Mouse (Mus musculus) megakaryocyte, embryonic 14.5 days (primary cell): Measurements from ENCODE around the gene Tnip2.

ENCODE experiments used
- FLI1 ChIP-seq: IDR thresholded peaks from 2 replicates; pipeline ENCODE4 v1.6.1; 2012; ENCODE audit warnings: low read length, inconsistent platforms, mixed read lengths
- GATA1 ChIP-seq: IDR thresholded peaks from 3 replicates; pipeline ENCODE4 v1.6.1; 2012; ENCODE audit warnings: mixed read lengths, low read length, inconsistent platforms, borderline replicate concordance

DNA sequence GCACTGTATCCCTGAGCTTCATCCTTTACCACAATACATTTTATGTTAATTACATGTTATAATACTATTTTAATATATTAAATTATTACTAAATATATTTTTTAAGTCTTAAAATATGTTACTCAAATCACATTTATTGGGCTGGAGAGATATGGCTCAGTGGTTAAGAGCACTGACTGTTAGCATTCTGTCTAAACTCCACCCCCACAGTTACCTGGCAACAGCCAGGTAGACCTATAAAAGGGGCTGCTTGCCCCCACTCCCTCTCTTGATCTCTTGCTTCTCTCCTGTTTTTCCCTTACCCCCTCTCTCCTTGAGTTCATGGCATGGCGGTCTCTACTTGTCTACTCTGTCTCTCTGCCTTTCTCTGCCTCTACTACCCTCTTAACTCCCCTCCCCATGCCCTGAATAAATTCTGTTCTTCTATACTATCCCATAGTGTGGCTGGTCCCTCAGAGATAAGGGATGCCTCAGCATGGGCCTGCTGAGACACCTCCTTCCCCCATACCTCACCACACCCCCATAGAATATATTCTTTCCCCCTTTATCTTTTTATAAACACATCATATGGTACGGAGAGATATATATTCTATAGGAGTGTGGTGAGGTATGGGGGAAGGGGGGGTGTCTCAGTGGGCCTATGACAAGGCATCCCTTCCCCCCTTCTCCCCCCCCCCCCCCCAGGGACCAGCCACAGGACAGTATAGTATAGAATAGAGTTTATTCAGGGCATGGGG lies 45.6 kb downstream of the Tnip2 start:
- TF ChIP-seq GATA1 (no peak), FLI1 (no peak)
